Mouse (Mus musculus) heart, postnatal 0 days (tissue): Measurements from ENCODE around the gene Macrod1.

Source experiments
- CTCF ChIP-seq: IDR thresholded peaks from 2 replicates; pipeline ENCODE4 v1.5.1; 2016; ENCODE audit warnings: antibody characterized with exemption, control low read depth, low read depth
- EP300 ChIP-seq: IDR thresholded peaks from 2 replicates; pipeline ENCODE4 v1.6.1; 2016; ENCODE audit warnings: antibody characterized with exemption, low read depth

- TF ChIP-seq CTCF = no peak
- no peak for TF ChIP-seq EP300
Observed at GRCm38 (mm10) chr19:7190986-7191385, 134.4 kb downstream of the Macrod1 start.
